Mouse (Mus musculus): ENCODE measurements around the gene Tmem33.

Tmem33 gene

DNA sequence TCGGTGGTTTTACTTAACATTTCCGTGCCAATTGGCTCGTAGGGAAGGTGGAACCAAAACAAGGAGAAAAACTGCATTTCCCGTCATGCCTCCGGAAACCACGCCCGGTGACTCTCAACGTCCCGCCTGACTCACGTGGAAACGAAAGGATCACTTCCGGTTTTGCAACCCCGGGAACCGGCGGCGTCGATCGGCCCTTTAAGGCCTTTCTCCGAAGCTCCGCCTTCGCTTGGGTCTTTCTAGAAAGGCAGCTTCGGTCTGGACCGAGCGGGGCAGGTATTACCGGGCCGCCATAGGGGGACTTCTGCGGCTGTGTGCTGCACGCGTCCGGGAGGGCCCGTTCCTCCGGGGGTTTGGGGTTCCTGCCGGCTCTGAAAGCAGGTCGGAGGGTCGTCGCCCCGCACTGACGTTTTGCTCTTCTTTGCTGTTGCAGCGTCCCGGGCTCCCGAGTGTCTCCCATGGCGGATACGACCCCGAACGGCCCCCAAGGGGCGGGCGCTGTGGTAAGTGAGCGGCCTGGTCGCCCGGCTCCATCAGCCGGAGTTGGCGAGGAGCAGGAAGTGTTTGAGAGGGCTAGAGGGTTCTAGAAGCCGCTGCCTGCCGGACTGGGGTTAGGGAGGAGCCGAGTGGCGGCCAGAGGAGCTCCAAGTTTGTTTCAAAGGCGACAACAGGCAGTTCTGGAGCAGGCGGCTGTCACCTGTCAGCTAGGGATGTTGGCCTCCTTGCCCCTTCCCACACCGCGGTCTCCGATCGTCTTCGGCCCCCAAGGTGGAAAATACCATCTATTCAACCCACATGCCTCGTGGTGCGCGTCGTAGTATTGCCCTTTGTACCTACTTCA, at the start of gene Tmem33:
Tmem33 (plus strand) TSS at position 35 of the 841 bp plus-strand sequence.
- peak; percentile 87 for DNase-seq

DNA sequence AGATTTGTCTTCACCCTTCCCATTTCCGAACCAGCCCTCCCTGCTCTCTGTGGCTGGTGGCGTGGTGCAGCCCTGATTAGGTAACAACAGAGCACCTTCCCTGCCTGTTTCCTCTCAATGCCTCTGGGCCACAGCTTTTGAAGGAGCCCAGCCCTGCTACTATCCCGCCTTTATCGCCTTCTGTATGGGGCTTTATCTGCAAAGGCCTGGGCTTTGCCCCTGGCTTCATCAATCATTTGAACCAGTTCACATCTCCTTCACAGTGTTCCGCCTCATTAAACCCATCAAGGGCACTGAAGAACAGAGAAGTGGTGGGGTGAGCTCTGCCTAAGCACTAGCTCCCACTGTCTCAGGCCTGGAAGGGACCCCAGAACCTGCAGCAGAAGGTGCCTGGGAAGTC, 47.2 kb upstream of the Tmem33 start:
- no peak for DNase-seq

DNA sequence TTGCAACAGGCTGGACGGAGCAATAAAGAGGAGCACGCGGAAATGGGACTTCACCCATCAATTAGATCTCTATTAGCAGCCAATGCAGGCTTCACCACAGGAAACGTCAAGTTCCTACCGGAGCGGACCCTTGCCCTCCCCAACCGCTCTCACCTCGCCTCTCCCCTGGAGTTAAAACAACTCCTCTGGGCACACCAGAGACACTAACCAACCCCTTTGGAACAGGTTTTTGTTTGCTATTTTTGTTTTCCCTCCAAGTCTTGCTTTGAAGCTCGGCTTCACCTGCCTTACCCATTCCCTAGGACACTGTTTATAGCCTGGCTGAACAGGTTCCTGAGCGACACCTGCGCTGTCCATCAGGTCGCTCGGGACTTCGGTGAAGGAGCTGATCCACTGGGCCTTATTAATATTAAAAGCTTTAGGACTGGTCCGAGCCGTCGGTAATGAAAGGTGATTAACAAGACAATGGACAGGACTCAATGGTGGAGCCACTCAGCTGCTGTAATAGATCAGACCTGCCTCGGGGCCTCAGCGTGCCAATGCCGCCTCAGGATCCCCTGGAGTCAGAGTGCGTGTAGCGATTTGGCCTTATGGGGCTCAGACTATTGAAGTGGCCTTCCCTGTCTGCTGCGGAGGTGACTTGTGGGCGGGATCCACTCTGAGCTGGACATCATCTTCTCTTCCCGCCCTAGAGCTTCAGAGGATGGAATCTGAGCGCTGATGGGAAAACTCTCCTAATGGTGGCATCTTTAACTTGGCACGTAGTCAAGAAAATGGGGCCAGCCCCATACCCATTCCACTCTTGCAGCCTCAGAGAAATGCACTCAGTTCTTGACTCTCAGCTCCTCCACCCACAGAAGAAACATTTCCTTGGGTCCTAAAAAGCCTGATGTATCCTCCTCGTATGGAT, 45.0 kb upstream of the Tmem33 start:
- DNase-seq: no peak

DNA sequence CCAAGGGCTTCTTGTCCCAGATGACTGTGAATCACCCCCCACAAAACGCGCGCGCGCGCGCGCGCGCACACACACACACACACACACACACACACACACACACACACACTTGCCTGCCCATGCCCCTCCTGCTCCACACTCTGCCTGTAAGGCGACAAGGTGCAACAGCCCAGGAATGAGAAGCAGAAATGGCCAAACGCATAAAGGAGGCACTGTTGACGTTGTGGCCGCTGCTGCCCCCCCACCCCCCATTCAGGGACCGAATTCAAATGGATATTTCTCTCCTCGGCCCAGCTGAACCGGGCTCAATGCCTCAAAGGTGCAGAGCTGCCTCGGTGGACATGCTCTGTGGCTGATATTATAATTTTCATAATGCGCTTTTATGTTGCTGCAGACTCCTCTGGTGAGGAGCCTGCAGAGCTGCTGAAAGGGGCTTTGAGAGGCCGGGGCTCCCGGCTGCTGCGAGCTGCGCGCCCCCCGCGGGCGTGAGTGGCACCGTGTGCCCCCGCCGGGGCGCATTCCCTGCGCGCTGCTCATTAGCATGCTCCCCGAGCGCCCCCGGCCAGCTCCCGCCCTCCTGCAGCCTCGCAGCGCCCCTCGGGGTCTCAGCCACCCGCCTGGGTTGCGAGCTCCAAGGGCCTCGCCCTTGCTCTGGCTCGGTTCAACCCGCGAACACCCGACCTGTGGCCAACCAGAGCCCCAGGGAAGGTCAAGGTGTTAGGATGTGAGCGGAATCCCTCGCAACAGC, 44.2 kb upstream of the Tmem33 start:
- DNase-seq: no peak

DNA sequence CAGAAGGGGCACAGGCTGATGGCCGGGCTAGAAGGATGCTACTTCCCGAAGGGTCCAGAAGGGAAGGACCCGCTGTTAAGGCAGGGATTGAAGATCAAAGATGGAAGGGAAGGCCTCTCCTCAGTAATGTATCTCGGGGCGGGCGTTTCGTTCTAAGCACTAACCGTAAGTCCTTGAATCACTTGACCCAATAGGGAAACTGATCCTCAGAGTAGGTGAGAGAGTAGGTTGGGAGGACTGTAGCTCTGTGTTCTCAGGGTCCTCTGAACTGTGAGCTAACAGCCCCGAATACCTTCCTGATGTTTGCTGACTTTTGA, 43.6 kb upstream of the Tmem33 start:
- DNase-seq: no peak

DNA sequence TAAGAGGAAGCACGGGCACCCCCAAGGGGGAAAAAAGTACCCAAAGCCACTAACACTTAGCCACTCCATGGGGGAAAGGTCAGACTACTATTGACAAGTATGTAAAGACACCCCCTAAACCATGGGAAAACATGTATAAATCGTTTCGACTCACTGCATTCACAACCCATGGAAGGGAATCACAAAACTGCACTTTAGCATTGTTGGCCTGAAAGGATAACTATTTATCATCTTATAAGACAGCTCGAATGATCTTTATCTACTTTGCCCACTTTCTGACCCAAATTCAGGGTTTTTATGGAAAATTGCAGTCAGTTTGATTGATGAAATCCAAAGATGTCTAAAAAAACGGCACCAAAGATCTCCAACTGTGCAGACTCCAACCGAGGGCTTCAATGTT, 38.5 kb upstream of the Tmem33 start:
- no peak for DNase-seq

DNA sequence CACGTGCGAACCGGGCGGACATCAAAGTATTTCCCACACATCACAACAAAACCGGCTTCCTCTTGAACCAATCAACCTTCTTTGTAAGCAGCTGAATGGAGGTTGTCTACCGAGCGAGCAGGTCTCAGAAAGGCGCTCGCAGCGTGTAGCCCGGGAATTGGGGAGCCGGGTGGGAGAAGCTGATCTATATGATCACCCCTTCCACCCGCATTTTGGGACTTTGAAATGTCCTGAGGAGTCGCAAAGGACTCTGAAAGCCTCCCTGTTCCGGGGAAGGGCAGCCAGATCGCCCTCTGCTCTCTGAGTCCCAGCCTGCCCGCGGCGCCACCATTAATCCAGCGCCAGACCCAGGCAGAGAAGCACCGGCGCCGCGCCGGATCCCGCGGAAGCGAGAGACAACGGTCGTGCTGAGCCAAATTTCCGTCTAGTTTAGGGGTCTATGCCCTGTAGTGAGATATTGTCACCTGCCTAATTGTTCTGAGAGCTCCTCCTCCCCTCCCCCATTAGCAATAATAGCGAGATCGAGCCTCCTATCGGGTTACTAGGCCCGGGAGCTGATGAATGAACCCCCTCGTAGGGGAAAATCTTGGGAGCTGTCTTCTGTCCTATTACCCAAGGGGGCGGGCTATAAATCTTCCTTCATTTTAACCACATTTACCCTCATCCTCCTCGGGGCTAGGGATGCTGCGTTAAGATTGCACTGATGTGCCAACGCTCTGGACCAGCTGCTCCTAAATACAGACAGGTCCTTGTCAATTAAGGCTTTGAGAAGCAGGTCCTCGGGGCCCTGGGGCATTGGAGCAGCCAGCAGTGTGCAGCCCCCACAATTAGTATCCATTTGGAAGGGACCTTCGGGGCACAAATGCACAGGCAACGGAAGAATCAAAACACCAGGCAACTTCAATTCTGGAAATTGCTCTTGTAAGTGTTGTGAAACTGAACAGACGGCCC, 37.6 kb upstream of the Tmem33 start:
- no peak for DNase-seq

DNA sequence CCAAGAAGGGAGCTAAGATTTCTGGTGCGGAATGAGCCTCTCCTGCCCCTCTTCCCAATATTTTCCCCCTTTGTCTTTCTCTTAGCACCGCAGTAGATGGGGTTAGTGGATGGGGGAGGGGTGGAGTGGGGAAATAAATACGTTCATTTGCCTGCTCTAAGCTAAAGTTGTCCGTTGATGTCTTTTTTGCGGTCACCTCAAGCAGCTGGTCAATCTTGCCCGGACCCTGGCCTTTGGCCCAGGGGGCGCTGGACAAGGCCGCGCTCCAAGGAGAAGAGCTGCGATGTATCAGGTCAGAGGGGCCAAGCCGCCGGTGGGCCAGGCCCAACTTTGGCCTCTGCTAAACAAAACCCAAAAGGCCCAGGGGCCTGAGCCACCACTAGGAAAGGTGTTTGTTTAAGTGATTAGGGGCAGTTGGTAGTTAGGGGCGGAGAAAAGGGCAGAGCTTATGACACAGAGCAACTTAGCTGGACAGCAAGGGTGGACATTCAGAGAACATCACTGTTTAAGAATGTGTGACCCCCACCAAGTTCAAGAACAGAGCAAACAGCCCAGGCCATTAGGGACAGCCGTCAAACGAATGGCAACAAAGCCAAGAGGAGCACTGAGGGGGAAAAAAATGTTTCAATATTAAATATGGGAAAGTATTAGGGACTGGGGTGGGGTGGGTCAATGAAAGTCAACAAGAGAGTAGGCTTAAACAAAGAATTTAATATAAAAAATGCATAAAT, 36.8 kb upstream of the Tmem33 start:
- no peak for DNase-seq

DNA sequence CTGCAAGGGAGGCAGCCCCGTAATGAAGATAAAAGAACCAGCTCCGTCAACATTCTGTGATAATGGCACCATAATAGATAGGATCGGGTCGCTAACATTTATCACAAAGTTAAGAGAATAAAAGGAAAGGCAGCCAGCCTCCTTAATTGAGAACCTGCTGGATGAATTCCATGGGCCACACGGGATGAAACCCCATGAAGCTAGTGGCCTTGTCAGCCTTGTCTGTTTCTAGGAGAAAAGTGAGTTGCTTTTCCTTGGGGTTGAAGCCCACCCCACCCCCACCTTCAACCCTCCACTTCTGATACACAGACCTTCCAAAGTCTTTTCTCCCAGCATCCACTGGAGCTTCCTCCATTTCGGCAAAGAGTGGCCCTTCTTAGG, 36.3 kb upstream of the Tmem33 start:
- DNase-seq: no peak

DNA sequence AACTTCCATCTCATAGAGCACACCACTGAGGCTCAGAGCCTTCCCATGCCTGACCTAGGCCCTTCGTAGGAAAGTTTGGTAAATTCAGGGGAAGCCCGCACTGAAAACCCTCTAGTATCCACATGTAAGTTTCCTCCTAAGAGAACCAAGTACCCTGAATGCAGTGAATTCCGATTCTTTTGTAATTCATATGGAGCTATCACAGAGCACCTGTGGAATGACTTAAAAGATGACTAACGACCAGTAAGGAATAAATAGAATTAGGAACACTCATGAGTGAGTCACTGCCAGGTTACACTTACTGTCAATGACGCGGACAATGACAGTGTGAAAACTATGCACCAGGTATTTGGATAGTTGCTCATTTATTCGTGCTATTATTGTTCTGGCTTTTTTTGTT, 34.6 kb upstream of the Tmem33 start:
- DNase-seq: no peak

DNA sequence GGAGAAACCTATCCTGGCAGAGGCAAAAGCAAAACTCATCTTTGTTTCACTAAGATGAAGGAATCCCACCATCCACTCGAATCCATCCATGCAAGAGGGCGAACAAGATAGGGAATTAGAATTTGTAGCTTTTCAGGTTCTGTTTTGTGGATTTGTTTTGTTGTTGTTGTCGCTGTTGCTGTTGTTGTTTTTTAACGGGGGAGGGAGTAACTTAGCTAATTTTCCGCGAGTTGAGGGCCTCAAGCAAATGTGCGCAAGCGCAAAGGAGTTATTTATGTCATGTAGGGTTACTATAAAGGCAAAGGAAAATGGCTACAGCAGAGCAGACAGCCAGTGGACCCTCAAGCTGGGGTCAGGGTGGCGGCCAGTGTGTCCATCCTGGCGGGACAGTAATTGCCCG, 33.1 kb upstream of the Tmem33 start:
- no peak for DNase-seq

DNA sequence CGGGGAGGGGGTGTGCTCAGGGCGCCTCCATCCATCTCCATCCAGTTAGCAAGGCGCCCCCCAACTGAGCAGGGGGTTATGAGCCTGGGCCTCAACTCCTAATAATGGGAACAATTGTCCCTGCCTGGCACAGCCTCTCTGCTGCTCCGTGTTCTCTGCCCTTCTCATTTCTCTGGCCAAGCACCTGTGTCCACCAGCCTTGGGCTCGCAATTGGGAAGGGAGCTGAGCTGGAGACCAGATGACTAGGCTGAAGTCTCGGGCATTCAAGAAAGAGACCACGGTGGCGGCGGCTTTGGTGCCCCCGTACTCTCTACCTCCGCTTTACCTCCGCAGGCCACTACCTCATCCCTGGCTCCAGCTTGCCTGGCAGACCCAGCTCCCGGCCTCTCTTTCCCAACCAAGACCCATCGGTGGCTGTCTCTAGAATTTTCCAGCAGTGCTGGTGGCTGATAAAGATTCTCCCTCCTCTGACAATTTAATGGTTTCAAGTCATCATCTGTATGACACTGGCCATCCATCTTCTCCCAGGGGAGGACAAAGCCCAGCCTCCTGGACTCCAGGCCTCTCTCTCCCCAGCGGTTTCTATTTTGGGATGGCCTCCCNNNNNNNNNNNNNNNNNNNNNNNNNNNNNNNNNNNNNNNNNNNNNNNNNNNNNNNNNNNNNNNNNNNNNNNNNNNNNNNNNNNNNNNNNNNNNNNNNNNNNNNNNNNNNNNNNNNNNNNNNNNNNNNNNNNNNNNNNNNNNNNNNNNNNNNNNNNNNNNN, 32.5 kb upstream of the Tmem33 start:
- no peak for DNase-seq

DNA sequence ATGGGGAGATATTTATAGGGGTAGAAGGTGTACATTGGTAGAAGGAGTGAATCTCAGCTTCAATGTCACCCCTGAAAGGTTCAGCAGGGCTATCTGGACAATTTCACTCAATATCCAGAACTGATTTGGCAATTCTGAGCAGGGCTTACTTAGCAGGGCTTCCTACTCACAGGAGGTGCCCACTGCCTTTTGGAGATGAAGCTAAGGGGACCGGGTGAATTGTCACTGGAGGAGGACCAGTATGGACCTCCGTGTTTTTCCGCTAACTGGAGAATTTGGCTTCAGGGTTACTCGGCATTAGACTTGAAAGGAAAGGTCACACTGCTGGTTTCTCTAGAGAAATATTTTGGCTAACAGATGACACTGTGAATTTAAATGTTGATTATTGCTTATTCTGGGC, 25.7 kb upstream of the Tmem33 start:
- DNase-seq: no peak

DNA sequence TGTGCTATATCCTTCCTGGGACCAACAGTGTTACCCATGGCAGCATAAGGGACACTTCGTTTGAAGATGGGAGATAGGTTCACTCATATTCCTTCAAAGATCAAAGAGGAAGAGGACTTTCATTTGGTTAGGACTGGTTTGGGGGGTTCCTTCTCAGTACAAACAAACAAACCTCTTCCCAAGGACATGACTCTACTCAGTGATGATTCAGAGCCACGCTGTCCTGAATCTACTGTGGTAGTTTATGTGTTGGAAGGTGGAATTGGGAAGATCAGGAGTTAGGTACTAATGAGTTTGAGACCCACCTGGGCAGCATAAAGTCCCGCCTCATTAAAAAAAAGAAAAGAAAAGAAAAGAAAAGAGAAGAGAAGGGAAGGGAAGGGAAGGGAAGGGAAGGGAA, 24.9 kb upstream of the Tmem33 start:
- no peak for DNase-seq

DNA sequence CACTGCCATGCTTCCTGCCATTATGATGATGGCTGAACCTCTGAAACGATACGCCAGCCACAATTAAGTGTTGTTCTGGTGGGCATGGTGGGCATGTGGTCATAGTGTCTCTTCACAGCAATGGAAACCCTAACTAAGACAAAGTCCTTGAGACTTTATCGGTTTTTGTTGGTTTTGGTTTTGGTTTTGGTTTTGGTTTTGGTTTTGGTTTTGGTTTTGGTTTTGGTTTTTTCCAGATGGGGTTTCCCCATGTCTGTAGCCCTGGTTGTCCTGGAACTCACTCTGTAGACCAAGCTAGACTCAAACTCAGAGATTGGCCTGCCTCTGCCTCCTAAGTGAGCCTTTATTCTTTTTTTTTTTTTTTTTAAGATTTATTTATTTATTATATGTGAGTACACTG, 23.8 kb upstream of the Tmem33 start:
- no peak for DNase-seq

DNA sequence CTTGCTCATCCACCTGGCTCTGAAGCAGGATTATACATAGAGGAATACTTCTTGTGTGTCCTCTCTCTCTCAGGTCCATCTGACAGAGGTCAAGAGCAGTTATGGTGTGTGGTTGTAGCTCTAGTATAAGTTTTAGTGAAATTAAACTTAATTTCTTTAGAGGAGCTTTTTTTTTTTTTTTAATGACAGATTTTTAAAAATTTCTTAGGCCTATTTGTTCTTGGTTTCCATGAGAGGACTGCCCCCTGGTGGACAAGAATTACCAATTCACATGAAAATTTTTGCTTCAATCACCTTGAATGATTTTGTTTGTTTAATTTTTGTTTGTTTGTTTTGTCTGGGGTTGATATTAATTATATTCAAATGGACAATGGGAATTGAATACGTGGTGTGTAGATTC, 22.1 kb upstream of the Tmem33 start:
- DNase-seq: no peak

DNA sequence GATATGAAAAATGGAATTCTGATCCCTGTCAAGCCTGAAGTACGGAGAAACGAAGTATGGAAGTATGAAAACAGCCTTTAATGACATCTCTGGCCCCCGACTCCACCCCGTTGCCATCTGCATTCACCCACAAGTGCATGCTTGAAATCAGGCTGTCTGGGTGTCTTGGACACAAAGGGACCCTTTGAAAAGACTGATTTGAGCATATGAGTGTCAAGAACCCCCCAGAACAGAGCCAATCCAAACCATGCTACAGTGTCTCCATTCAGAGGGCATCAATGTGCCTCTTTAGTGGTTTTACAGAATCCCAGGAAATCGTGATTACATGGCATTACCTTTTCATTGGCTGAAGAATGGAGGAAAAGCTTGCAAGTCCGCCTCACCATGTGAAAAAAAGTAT, 18.7 kb upstream of the Tmem33 start:
- no peak for DNase-seq

DNA sequence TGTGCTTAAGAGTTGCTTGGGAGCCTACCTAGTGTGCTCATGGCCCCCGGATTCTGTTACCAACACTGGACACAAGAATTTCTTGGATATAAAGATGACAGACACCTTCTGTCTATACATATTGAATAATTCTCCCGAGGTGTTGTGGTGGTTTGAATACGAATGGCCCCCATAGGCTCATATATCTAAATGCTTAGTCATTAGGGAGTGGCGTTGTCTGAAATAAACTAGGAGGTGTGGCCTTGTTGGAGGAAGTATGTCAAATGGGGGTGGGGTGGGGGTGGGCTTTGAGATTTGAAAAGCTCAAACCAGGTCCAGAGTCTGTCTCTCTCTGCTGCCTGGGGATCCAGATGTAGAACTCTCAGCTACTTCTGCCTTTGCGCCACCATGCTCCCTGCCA, 17.1 kb upstream of the Tmem33 start:
- DNase-seq: no peak

DNA sequence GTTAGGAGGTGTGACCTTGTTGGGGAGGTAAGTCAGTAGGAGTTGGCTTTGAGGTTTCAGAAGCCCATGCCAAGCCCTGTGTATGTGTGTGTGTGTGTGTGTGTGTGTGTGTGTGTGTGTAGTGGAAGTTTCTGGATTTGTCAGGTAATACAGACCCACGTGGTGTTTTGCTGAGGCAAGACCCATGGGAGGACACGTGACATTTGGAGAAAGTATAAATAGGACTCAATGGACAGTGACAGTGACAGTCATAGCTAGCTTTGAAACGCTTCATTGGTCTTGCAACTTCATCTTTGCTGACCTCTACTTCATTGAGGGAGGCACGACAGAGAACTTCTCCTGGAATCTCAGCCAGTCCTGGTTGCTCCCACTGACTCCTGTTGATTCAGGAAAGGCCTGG, 8.1 kb upstream of the Tmem33 start:
- no peak for DNase-seq

DNA sequence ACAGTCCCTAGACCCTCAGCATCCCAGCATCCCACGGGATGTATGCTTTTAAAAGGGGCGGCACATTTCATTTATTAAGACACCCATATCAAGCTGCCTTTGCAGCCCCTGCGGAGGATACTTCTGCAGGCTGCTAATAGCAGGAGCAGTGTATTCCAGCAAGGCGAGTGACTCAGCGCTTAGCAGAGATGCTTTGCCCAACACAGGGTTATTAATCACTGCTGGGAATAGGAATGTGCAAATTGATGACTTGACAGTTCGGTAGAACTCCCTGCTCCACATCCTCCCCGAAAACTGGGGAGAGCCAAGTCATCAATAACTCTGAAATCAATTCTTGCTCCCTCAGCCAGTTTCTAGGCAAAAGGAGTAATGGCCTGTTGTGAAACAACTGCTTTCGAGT, 4.7 kb upstream of the Tmem33 start:
- no peak for DNase-seq

DNA sequence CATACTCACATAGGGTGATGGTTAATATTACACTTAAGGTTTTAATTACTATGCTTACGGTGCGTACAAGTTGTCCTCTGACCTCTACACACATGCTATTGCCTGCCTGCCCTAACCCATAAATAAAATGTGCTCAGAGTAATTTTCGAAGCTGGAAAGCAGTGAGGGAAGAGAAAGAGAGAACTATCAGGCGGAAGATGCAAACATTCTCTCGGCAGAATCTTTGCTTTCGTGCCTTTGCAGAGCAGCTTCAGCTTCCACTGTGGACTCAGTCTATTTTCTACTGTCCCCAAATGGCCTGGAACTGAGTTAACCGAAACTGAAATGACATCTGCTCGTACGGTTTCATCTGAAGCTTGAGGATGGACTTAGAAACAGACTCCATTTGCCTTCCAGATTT, 1.9 kb upstream of the Tmem33 start:
- DNase-seq: no peak

Data from cerebellum, adult 11 months (tissue).